Mouse (Mus musculus): ENCODE measurements around the gene Spaar. TPM values are rescaled to one million over a fixed set of nuclear protein-coding genes. Genes with fewer than 3 reads are reported as not detected.

Gene Spaar
- 0.62 and 3.2 TPM in 2 replicates for total RNA-seq (2012; rRNA removed)

GRCm38 (mm10) chr4:43729794-43730550 lies at the start of gene Spaar:
Spaar (plus strand) TSS chr4:43730034.
- Histone ChIP-seq H3K9ac (ENCODE audit: insufficient read depth, low read depth, low read length, poor library complexity, severe bottlenecking) (no peak within 1 kb of the TSS), H3K4me1 (ENCODE audit: control insufficient read depth in 2 of 2, insufficient read depth in 2 of 2, low read length in 2 of 2, poor library complexity in 1 of 2) (peaks cover 5 to 13% of the 10 kb centered on the region in 2 experiments; a peak in 3 of 4 replicates), H3K27ac (ENCODE audit: insufficient read depth, low read depth, low read length, poor library complexity, severe bottlenecking) (no peak within 1 kb of the TSS), H3K9me3 (ENCODE audit: control insufficient read depth, insufficient read depth, low read depth, low read length) (no peaks in the 10 kb centered on the region), H3K4me3 (ENCODE audit: insufficient read depth in 1 of 2, low read depth in 1 of 2, low read length in 2 of 2, poor library complexity in 1 of 2, severe bottlenecking in 1 of 2) (no peak within 1 kb of the TSS), H3K36me3 (ENCODE audit: control insufficient read depth, insufficient read depth, low read length, poor library complexity, severe bottlenecking) (no peaks in the 10 kb centered on the region)
- in situ Hi-C loops (cut with MboI; ENCODE audit: low sequenced_read_pairs in 2 of 2, unreplicated experiment in 2 of 2) = loop anchor here (25.0 kb wide), 1 partner anchor 132 kb away; the partner anchor contains the start of gene Olfr155 (in 2 of the 2)
- no peak for TF ChIP-seq MAFK (IDR thresholded peaks at IDR 0.05; ENCODE audit: insufficient read depth, low read depth, low read length)
- no peak for TF ChIP-seq CHD2 (IDR thresholded peaks at IDR 0.05; ENCODE audit: low read depth, low read length)
- TF ChIP-seq ZNF384 (IDR thresholded peaks at IDR 0.05; ENCODE audit: low read depth, low read length) = no peak
- no peak for TF ChIP-seq HCFC1 (IDR thresholded peaks at IDR 0.05; ENCODE audit: borderline replicate concordance, insufficient read depth, low read length)
- DNase-seq (ENCODE audit: low read depth, low spot score) = no peak

GRCm38 (mm10) chr4:43690021-43690420 lies 39.8 kb upstream of the Spaar start:
- H3K9me3 ChIP-seq (ENCODE audit: control insufficient read depth, insufficient read depth, low read depth, low read length) = no peaks in the 10 kb centered on the region
- no peak overlapping the region for H3K9ac ChIP-seq (ENCODE audit: insufficient read depth, low read depth, low read length, poor library complexity, severe bottlenecking)
- in situ Hi-C loops (cut with MboI; ENCODE audit: low sequenced_read_pairs in 2 of 2, unreplicated experiment in 2 of 2) = no loop called here
- no peak overlapping the region for H3K27ac ChIP-seq (ENCODE audit: insufficient read depth, low read depth, low read length, poor library complexity, severe bottlenecking)
- TF ChIP-seq MAFK (IDR thresholded peaks at IDR 0.05; ENCODE audit: insufficient read depth, low read depth, low read length) (no peak), ZC3H11A (IDR thresholded peaks at IDR 0.05; ENCODE audit: borderline replicate concordance, low read depth, low read length) (no peak), HCFC1 (IDR thresholded peaks at IDR 0.05; ENCODE audit: borderline replicate concordance, insufficient read depth, low read length) (no peak)
- no peak for DNase-seq (ENCODE audit: low read depth, low spot score)
- no peak overlapping the region for H3K4me3 ChIP-seq (ENCODE audit: insufficient read depth in 1 of 2, low read depth in 1 of 2, low read length in 2 of 2, poor library complexity in 1 of 2, severe bottlenecking in 1 of 2)
- no peaks in the 10 kb centered on the region for H3K36me3 ChIP-seq (ENCODE audit: control insufficient read depth, insufficient read depth, low read length, poor library complexity, severe bottlenecking)
- H3K4me1 ChIP-seq (ENCODE audit: control insufficient read depth in 2 of 2, insufficient read depth in 2 of 2, low read length in 2 of 2, poor library complexity in 1 of 2) = no peaks in the 10 kb centered on the region; a peak in 1 of 4 replicates

DNA sequence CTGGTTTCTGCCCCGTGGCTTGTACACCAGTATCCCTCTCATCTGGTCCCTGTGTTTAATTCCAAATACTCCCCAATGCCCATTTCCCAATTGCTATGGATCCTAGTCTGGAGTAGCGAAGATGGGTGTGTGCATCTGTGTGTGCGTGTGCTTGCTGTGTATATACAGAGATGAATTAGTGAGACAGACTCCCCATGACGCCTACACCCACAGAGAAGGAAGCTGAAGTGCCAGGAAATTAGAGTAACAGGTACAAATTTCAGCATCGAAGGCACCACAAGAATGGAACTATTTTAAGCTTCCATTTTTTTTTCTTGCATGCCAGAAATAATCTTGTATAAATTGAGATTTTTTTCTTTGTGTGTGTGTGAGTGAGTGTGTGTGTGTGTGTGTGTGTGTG lies 38.8 kb upstream of the Spaar start:
- Histone ChIP-seq H3K4me1 (ENCODE audit: control insufficient read depth in 2 of 2, insufficient read depth in 2 of 2, low read length in 2 of 2, poor library complexity in 1 of 2) (peaks cover 0 to 5% of the 10 kb centered on the region in 2 experiments), H3K9me3 (ENCODE audit: control insufficient read depth, insufficient read depth, low read depth, low read length) (no peaks in the 10 kb centered on the region), H3K9ac (ENCODE audit: insufficient read depth, low read depth, low read length, poor library complexity, severe bottlenecking) (no peak overlapping the region), H3K27ac (ENCODE audit: insufficient read depth, low read depth, low read length, poor library complexity, severe bottlenecking) (no peak overlapping the region), H3K4me3 (ENCODE audit: insufficient read depth in 1 of 2, low read depth in 1 of 2, low read length in 2 of 2, poor library complexity in 1 of 2, severe bottlenecking in 1 of 2) (no peak overlapping the region), H3K36me3 (ENCODE audit: control insufficient read depth, insufficient read depth, low read length, poor library complexity, severe bottlenecking) (no peaks in the 10 kb centered on the region)
- TF ChIP-seq HCFC1 (IDR thresholded peaks at IDR 0.05; ENCODE audit: borderline replicate concordance, insufficient read depth, low read length) (no peak), MAFK (IDR thresholded peaks at IDR 0.05; ENCODE audit: insufficient read depth, low read depth, low read length) (no peak), ZNF384 (IDR thresholded peaks at IDR 0.05; ENCODE audit: low read depth, low read length) (no peak)
- in situ Hi-C loops (cut with MboI; ENCODE audit: low sequenced_read_pairs in 2 of 2, unreplicated experiment in 2 of 2) = no loop called here
- DNase-seq (ENCODE audit: low read depth, low spot score) = no peak

DNA sequence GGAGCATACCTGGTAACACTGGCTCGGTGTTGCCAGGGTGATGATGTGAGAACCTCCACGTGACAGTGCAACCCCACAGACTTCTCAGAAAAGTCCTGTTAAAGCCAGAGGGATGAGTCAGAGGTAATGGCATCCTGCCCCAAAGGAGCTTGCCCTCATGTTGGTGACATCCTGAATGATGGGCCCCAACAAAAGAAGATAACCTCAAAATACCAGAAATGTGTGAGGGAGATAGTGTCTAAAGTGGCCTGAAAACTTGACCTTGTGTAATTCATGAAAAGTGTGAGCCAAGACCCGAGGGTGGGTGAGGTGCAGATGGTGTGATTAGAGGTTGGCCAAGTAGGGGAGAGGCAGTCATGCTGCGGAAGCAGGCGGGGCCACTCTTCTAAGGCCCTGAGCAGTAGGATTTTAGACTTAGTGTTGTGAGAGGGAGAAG lies 36.0 kb upstream of the Spaar start:
- TF ChIP-seq ZC3H11A (IDR thresholded peaks at IDR 0.05; ENCODE audit: borderline replicate concordance, low read depth, low read length) (no peak), ZNF384 (IDR thresholded peaks at IDR 0.05; ENCODE audit: low read depth, low read length) (no peak), CHD2 (IDR thresholded peaks at IDR 0.05; ENCODE audit: low read depth, low read length) (no peak), HCFC1 (IDR thresholded peaks at IDR 0.05; ENCODE audit: borderline replicate concordance, insufficient read depth, low read length) (no peak), MAFK (IDR thresholded peaks at IDR 0.05; ENCODE audit: insufficient read depth, low read depth, low read length) (no peak)
- no peak overlapping the region for H3K27ac ChIP-seq (ENCODE audit: insufficient read depth, low read depth, low read length, poor library complexity, severe bottlenecking)
- peaks cover 0 to 5% of the 10 kb centered on the region in 2 experiments for H3K4me1 ChIP-seq (ENCODE audit: control insufficient read depth in 2 of 2, insufficient read depth in 2 of 2, low read length in 2 of 2, poor library complexity in 1 of 2)
- in situ Hi-C loops (cut with MboI; ENCODE audit: low sequenced_read_pairs in 2 of 2, unreplicated experiment in 2 of 2) = no loop called here
- H3K9me3 ChIP-seq (ENCODE audit: control insufficient read depth, insufficient read depth, low read depth, low read length) = no peaks in the 10 kb centered on the region
- no peaks in the 10 kb centered on the region for H3K36me3 ChIP-seq (ENCODE audit: control insufficient read depth, insufficient read depth, low read length, poor library complexity, severe bottlenecking)
- no peak for DNase-seq (ENCODE audit: low read depth, low spot score)
- H3K4me3 ChIP-seq (ENCODE audit: insufficient read depth in 1 of 2, low read depth in 1 of 2, low read length in 2 of 2, poor library complexity in 1 of 2, severe bottlenecking in 1 of 2) = no peak overlapping the region
- H3K9ac ChIP-seq (ENCODE audit: insufficient read depth, low read depth, low read length, poor library complexity, severe bottlenecking) = no peak overlapping the region

Measured in ES-E14 (cell line).